Mouse (Mus musculus): ENCODE measurements around the gene Gm10772. TPM values are rescaled to one million over a fixed set of nuclear protein-coding genes. Genes with fewer than 3 reads are reported as not detected.
"Not testable (repeated sequence)": the region's sequence is repeated elsewhere in the genome, so short reads cannot be mapped to it uniquely, and the experiment has no call there.

The Gm10772 gene
- not detected in 2 replicates for polyA plus RNA-seq (2012; rRNA removed)

GRCm38 (mm10) chr13:66227473-66227872 lies at the start of gene Gm10772:
TSS of gene Gm10772 (minus strand) at chr13:66227573.
- H3K4me1 ChIP-seq (ENCODE audit: control insufficient read depth, insufficient read depth, low read length); H3K4me3 ChIP-seq (replicated peaks; ENCODE audit: insufficient read depth, low read depth, low read length); H3K27ac ChIP-seq (ENCODE audit: insufficient read depth, low read length); H3K27me3 ChIP-seq (ENCODE audit: control insufficient read depth, insufficient read depth, low read length); DNase-seq: not testable (repeated sequence)
- WGBS, result 83% methylated on average over 2 of the region's 3 CpGs

GRCm38 (mm10) chr13:66263914-66264313 lies 36.5 kb upstream of the Gm10772 start:
- not testable (repeated sequence) for H3K4me1 ChIP-seq (ENCODE audit: control insufficient read depth, insufficient read depth, low read length); H3K27me3 ChIP-seq (ENCODE audit: control insufficient read depth, insufficient read depth, low read length); DNase-seq; H3K27ac ChIP-seq (ENCODE audit: insufficient read depth, low read length); H3K4me3 ChIP-seq (replicated peaks; ENCODE audit: insufficient read depth, low read depth, low read length)
- WGBS, result no CpG with 5 or more reads among the region's 1 CpGs

DNA sequence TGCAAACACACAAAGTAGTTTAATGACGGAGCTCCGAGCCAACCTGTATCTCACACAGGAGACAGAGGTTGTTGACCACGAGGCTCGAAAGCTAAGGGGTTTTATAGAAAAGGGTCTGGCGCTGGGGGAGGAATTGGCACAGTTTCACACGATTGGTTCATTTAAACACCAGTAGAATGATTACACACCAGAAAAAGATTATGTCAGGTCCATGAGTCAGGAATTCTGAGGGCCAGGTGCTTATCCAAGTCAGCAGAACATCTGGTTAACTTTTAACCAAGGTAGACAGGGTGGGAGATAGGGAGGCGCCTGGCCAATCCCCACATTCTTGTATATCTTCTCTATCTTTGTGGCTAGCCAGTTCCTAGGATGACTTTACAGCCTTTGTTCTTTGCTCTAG lies 35.8 kb upstream of the Gm10772 start:
- not testable (repeated sequence) for H3K27me3 ChIP-seq (ENCODE audit: control insufficient read depth, insufficient read depth, low read length); H3K27ac ChIP-seq (ENCODE audit: insufficient read depth, low read length); H3K4me3 ChIP-seq (replicated peaks; ENCODE audit: insufficient read depth, low read depth, low read length); DNase-seq; H3K4me1 ChIP-seq (ENCODE audit: control insufficient read depth, insufficient read depth, low read length)
- 68% methylated on average over 4 of the region's 7 CpGs for WGBS

GRCm38 (mm10) chr13:66214349-66214748 lies 13.0 kb downstream of the Gm10772 start:
- no peak for DNase-seq
- no CpG with 5 or more reads among the region's 11 CpGs for WGBS
- TF ChIP-seq CTCF (IDR thresholded peaks at IDR 0.05; ENCODE audit: borderline replicate concordance, insufficient read depth, low read depth, low read length) (no peak), POLR2A (IDR thresholded peaks at IDR 0.05; ENCODE audit: borderline replicate concordance, insufficient read depth, low read length) (no peak)
- H3K4me1 ChIP-seq (ENCODE audit: control insufficient read depth, insufficient read depth, low read length), result no peaks in the 10 kb centered on the region
- no peaks in the 10 kb centered on the region for H3K27me3 ChIP-seq (ENCODE audit: control insufficient read depth, insufficient read depth, low read length)
- H3K27ac ChIP-seq (ENCODE audit: insufficient read depth, low read length), result no peak overlapping the region
- no peak overlapping the region for H3K4me3 ChIP-seq (replicated peaks; ENCODE audit: insufficient read depth, low read depth, low read length)

- not testable (repeated sequence) for H3K4me3 ChIP-seq (replicated peaks; ENCODE audit: insufficient read depth, low read depth, low read length); DNase-seq; H3K27me3 ChIP-seq (ENCODE audit: control insufficient read depth, insufficient read depth, low read length); H3K4me1 ChIP-seq (ENCODE audit: control insufficient read depth, insufficient read depth, low read length); H3K27ac ChIP-seq (ENCODE audit: insufficient read depth, low read length)
- WGBS, result no CpG with 5 or more reads among the region's 1 CpGs
Measured at GRCm38 (mm10) chr13:66213811-66214210, 13.6 kb downstream of the Gm10772 start.

DNA sequence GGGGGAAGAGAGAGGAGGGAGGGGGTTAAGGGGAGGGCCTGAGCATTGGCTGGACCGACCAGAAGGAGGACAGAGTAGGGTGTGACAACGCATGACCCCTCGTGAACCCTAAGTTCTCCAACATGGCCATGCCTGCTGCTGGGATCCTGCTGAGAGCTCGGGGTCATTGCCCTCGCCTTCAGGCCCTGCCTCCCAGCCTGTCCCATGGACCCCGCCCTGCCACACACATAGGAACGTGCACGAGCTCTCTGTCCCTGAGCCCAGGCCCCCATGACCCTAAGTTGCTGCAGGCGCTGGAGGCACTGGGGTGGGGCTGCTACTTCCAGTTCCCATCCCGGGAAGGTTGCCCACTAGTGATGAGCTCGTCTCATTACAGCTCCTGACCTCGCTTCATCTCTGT lies 48.2 kb downstream of the Gm10772 start:
- WGBS, result 74% methylated on average over 6 of the region's 12 CpGs
- not testable (repeated sequence) for DNase-seq; H3K4me1 ChIP-seq (ENCODE audit: control insufficient read depth, insufficient read depth, low read length); H3K27me3 ChIP-seq (ENCODE audit: control insufficient read depth, insufficient read depth, low read length); H3K4me3 ChIP-seq (replicated peaks; ENCODE audit: insufficient read depth, low read depth, low read length); H3K27ac ChIP-seq (ENCODE audit: insufficient read depth, low read length)

Other genes with a start within 250 kb of the Gm10772 start
- not detected in 2 replicates for gene Gm10324, start 108.0 kb downstream of the Gm10772 start, polyA plus RNA-seq (2012; rRNA removed)
- not detected in 2 replicates for gene 2410141K09Rik, start 213.5 kb upstream of the Gm10772 start, polyA plus RNA-seq (2012; rRNA removed)